Mouse (Mus musculus): ENCODE measurements around the gene Znhit1. TPM values are rescaled to one million over a fixed set of nuclear protein-coding genes. Genes with fewer than 3 reads are reported as not detected.
A peak's percentile ranks its signal among the peaks of the same experiment; 100 is the strongest.

Gene Znhit1
- total RNA-seq, 2 experiments from 2014 or later = 57.2 to 67.0 TPM

GRCm38 (mm10) chr5:136987138-136987933, 485 bp downstream of the Znhit1 start:
- intact Hi-C loops (cut with DNase I) = loop anchor here (2.0 to 5.0 kb wide), 2 partner anchors 25 to 790 kb away; partner anchors contain the start of gene Ppp1r35

GRCm38 (mm10) chr5:136986695-136987137, 1.1 kb downstream of the Znhit1 start, which contains the start of gene Plod3:
Gene Plod3, plus strand, starts transcription at chr5:136987019.
- intact Hi-C loops (cut with DNase I) = loop anchor here (2.0 to 5.0 kb wide), 2 partner anchors 24 to 791 kb away; partner anchors contain the start of gene Ppp1r35

More at GRCm38 (mm10) chr5:136987138-136987933, 485 bp downstream of the Znhit1 start:
- peak; percentile 81 for DNase-seq (ENCODE audit: low spot score)

GRCm38 (mm10) chr5:136984828-136985227, 3.0 kb downstream of the Znhit1 start:
- intact Hi-C loops (cut with DNase I) = loop anchor here (5.0 kb wide), 1 partner anchor 792 kb away; the partner anchor contains the start of gene Ppp1r35
- DNase-seq (ENCODE audit: low spot score) = no peak

More at GRCm38 (mm10) chr5:136986695-136987137, 1.1 kb downstream of the Znhit1 start, which contains the start of gene Plod3:
- peak; percentile 94 for DNase-seq (ENCODE audit: low spot score)

GRCm38 (mm10) chr5:136982338-136982930, 5.4 kb downstream of the Znhit1 start:
- intact Hi-C loops (cut with DNase I) = no loop called here

GRCm38 (mm10) chr5:136980974-136981373, 6.8 kb downstream of the Znhit1 start:
- intact Hi-C loops (cut with DNase I) = no loop called here
- DNase-seq (ENCODE audit: low spot score) = no peak

More at GRCm38 (mm10) chr5:136982338-136982930, 5.4 kb downstream of the Znhit1 start:
- DNase-seq (ENCODE audit: low spot score) = no peak

GRCm38 (mm10) chr5:136979762-136980161, 8.1 kb downstream of the Znhit1 start:
- DNase-seq (ENCODE audit: low spot score) = no peak
- intact Hi-C loops (cut with DNase I) = no loop called here

GRCm38 (mm10) chr5:136977769-136978168, 10.1 kb downstream of the Znhit1 start:
- no peak for DNase-seq (ENCODE audit: low spot score)
- intact Hi-C loops (cut with DNase I) = no loop called here

GRCm38 (mm10) chr5:136973670-136974069, 14.2 kb downstream of the Znhit1 start:
- DNase-seq (ENCODE audit: low spot score) = no peak
- intact Hi-C loops (cut with DNase I) = no loop called here

GRCm38 (mm10) chr5:136970703-136971102, 17.1 kb downstream of the Znhit1 start:
- intact Hi-C loops (cut with DNase I) = loop anchor here (1.0 kb wide), 1 partner anchor 41 kb away; no protein-coding TSS in a partner anchor
- DNase-seq (ENCODE audit: low spot score) = peak; percentile 48

- intact Hi-C loops (cut with DNase I) = no loop called here
These were observed 20.2 kb downstream of the Znhit1 start for GRCm38 (mm10) chr5:136967592-136967991.

GRCm38 (mm10) chr5:136966861-136967455, 20.9 kb downstream of the Znhit1 start:
- no peak for DNase-seq (ENCODE audit: low spot score)
- intact Hi-C loops (cut with DNase I) = no loop called here

More at GRCm38 (mm10) chr5:136967592-136967991, 20.2 kb downstream of the Znhit1 start:
- DNase-seq (ENCODE audit: low spot score) = peak; percentile 82

GRCm38 (mm10) chr5:136966331-136966730, 21.5 kb downstream of the Znhit1 start, which contains the start of gene Cldn15:
Gene Cldn15, plus strand, starts transcription at chr5:136966616.
- intact Hi-C loops (cut with DNase I) = no loop called here
- DNase-seq (ENCODE audit: low spot score) = peak; percentile 44

GRCm38 (mm10) chr5:136965686-136966085, 22.1 kb downstream of the Znhit1 start:
- DNase-seq (ENCODE audit: low spot score) = no peak
- intact Hi-C loops (cut with DNase I) = no loop called here

GRCm38 (mm10) chr5:136965210-136965609, 22.6 kb downstream of the Znhit1 start:
- no peak for DNase-seq (ENCODE audit: low spot score)
- intact Hi-C loops (cut with DNase I) = no loop called here

- intact Hi-C loops (cut with DNase I) = loop anchor here (2.0 kb wide), 1 partner anchor 24 kb away; the partner anchor contains the start of gene Plod3
- DNase-seq (ENCODE audit: low spot score) = no peak
These were observed 24.8 kb downstream of the Znhit1 start for GRCm38 (mm10) chr5:136962966-136963540.

- intact Hi-C loops (cut with DNase I) = loop anchor here (2.0 kb wide), 1 partner anchor 24 kb away; the partner anchor contains the start of gene Plod3
These were observed 25.3 kb downstream of the Znhit1 start for GRCm38 (mm10) chr5:136962501-136962900.

GRCm38 (mm10) chr5:136961983-136962461, 25.8 kb downstream of the Znhit1 start:
- intact Hi-C loops (cut with DNase I) = loop anchor here (2.0 kb wide), 1 partner anchor 25 kb away; the partner anchor contains the start of gene Plod3
- DNase-seq (ENCODE audit: low spot score) = peak; percentile 86

More at GRCm38 (mm10) chr5:136962501-136962900, 25.3 kb downstream of the Znhit1 start:
- DNase-seq (ENCODE audit: low spot score) = peak; percentile 58

GRCm38 (mm10) chr5:136961334-136961982, 26.4 kb downstream of the Znhit1 start:
- no peak for DNase-seq (ENCODE audit: low spot score)
- intact Hi-C loops (cut with DNase I) = no loop called here

GRCm38 (mm10) chr5:136960053-136960452, 27.8 kb downstream of the Znhit1 start:
- intact Hi-C loops (cut with DNase I) = no loop called here
- no peak for DNase-seq (ENCODE audit: low spot score)
